Mouse (Mus musculus) lung, postnatal 36 days (tissue): ENCODE data around the gene C1qbp.
A peak's percentile ranks its signal among the peaks of the same experiment; 100 is the strongest.

Experiments used
- DNase-seq: peaks from one replicate; pipeline ENCODE4 v3.0.0; 2022; ENCODE audit warnings: mixed read lengths

C1qbp gene

DNA sequence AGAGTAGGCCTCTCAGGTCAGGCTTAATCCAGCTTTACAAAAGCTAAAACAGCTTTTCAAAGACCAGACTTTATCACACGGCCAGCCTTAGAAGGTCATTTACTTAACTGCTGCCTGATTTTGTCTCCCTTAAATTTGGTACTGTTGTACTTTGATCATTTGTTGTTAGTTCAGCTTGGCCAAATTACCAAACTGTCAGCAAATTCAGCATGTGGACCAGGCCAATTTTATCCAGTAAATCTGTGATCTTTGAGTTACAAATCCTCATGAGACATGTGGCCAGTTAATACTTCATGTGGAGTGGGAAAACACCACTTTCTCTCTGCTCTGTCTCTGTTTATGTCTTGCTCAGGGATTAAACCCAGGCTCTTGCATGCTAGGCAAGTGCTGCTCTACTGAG is 10.2 kb downstream of the C1qbp start:
- no peak for DNase-seq

DNA sequence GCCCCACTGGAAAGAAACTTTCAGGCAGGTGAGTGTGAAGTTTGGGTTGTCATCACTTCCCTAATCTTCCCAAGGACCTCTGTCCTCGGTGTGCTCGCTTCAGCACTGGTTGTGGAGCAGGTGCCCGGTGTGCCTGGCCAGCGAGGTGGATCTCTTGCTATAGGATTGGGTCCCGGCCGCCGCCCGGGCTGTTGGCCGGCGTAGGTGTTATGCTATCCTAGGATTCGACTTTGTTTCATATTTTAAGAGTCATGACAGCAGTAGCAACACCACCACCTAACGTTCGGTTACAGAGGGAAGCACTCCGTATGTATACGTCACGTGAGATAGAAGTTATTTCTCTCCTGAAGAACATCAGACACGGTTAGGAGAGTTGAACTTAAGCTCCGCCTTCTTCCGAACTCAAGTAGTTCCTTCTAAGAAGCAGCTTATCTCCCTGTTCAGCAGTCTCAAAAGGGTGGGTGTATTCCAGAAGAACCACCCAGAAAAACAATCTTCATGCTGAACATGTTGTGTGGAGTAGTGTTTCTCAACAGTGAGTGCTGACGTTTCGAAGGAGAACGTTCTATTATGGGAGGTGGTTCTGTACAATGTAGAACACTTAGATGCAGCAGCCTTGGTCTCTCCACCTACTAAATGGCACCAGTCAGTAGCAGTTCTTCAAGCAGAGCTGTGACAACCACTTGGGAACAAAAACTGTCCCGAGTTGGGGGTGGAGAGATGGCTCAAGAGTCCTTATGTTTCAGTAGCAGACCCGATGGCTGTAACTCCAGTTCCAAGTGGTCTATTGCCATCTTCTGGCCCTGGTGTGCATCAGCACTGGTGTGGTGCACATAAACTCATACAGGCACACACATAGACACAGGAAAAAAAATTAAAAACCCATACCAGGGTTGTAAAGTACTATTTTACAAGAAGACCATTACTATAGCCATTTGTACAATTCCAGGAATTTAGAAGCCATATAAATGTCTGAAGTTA is 12.0 kb downstream of the C1qbp start:
- peak; percentile 67 for DNase-seq

DNA sequence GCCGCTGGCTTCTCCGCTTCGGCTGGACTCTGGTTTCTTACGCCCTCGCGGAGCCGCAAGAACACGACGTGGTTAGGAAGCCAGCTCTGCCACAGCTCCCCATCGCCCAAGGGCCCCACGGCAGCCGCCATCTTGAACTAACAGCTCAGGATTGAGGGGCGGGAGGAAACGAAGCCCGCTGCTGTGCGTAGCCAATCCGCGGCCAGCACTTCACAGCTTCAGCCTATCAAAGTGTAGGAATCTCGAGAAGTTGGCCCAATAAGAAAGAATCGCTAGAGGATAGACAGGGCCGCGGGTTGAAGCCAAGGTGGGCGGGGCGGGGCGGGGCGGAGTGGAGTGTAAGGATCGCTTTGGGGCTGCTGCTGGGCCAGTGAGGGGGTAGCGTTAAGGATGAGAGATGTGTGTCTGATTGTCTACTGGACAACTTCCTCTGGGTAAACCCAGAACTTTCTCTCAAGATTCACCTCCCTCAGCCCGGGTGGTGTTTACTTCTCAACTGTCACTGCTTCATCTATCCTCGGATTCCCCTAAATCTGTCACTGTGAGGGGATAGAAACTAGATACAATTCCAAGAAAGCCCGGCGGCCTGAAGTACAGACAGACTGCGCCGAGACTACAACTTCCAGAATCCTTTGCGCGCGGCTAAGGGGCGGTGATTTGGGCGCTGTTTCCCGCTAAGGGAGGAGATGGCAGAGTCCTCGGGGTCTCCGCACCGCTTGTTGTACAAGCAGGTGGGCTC is 12.8 kb downstream of the C1qbp start, which contains the start of the genes Nup88 and Rpain:
Nup88 (minus strand) TSS at position 153 of the 739 bp plus-strand sequence.
Rpain (plus strand) TSS at position 393 of the 739 bp plus-strand sequence.
- DNase-seq: peak; percentile 97

- no peak for DNase-seq
Observed at GRCm38 (mm10) chr11:70969271-70969794, 13.5 kb downstream of the C1qbp start.

GRCm38 (mm10) chr11:70964222-70964907 is 18.5 kb downstream of the C1qbp start:
- no peak for DNase-seq

DNA sequence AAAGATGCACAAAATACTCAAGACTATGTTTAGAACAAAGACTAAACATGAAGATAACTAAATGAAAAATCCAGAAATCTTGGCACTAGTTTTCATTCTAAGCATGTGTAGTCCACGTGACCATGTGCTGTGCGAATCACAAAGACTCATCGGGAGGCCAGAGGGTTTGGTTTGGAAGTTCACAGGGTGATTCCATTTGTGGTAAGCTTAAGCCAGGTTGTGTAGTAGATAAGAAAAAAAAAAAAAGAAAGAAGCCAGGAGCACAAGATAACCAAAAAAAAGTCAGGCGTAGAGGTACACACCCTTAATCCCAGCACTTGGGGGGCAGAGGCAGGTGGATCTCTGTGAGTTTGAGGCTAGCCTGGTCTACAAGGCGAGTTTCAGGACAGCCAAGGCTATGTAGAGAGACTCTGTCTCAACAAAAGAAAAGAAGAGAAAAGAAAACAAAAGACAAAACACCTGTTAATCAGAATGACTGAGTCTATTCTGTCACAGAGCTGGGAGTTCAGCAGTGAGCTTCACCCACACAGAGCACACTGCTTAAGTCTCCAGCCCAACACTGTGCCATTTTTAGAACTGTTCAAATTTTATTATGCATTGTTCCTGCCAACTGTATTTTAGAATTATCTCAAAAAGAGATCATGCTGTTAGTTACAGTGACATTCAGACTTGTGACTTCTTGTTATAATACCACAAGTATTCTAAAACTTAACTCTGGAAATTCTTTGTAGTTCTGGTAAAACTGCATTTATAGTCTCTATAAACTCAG is 21.9 kb downstream of the C1qbp start:
- DNase-seq: no peak

GRCm38 (mm10) chr11:70954711-70955110 is 28.1 kb downstream of the C1qbp start:
- DNase-seq: no peak

DNA sequence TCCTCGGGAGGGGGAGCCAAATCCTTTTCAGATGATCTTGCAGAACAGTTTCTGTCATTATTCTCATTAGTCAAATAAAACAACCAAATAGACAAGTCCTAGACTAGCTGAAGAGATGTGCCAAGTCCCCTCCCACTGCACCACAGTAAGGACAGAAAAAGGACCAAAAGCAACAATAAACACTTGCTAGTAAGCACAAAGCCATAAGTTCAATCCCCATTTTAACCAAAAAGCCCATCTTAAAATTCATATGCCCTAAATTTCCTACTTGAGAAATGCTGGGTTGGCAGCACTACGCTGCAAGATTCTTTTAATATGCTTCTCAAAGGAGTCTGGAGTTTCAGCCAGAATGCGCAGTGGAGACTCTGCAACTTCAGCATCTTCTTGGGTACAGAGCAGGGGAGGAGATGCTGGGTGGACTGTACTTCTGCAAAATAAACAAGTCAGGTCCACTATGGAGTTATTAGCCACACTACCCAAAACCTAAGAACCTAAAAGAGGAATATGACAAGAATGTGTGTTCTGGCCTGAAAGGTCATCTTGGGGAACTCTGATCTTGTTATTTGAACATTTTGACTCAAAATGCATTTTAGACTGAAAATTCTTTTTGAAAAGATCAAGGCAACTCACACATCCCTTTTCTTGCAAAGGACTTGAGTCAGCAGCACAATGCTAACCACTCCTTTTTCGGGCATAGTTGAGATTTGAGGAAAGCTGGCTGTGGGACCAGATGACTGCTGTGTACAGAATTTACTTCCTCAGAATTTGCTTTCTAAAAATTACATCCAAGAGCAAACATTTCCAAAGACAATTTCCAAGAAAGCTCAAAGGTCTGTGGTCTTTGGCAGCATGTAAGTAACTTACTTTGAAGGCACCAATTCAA is 37.6 kb downstream of the C1qbp start:
- no peak for DNase-seq

GRCm38 (mm10) chr11:70943651-70944050 is 39.2 kb downstream of the C1qbp start:
- DNase-seq: no peak

DNA sequence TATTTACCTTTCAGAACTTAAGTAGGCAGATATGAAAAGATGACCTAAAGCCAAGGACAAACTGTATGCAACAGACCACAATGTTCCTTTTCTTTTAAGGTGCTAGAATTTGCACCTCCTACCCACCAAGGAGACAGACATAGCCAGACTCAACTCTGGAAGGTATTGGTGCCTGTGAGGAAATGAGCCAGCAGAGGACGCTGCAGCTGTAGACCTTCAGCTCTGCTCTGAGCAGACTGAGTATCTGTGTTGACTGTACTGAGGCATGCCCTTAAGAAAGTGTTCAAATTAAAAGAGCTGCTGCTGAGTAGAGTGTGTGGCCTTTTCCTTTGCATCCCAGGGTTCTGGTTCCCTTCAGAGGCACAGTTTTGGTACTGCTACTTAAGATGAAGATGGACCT is 40.2 kb downstream of the C1qbp start:
- no peak for DNase-seq

GRCm38 (mm10) chr11:70935316-70935715 is 47.5 kb downstream of the C1qbp start:
- DNase-seq: no peak

GRCm38 (mm10) chr11:70931461-70931860 is 51.4 kb downstream of the C1qbp start:
- DNase-seq: no peak
